Mouse (Mus musculus) embryonic facial prominence, embryonic 15.5 days (tissue): ENCODE measurements at regions not wholly inside any gene's neighbourhood (a gene's known extent, or its start where the extent isn't known, plus 50 kb on each side); places are given as distances from the start of the nearest gene placed in this dataset.
A peak's percentile ranks its signal among the peaks of the same experiment; 100 is the strongest.
"Not testable (repeated sequence)": the region's sequence is repeated elsewhere in the genome, so short reads cannot be mapped to it uniquely, and the experiment has no call there.

Experiments used
- ATAC-seq: fragments of 200-750 bp; cut with Nextera tagmentation; 2 replicates; pipeline ENCODE4 v1.8.0; 2017; ENCODE audit warnings: low read depth, moderate TSS enrichment; ENCODE audit not compliant: insufficient number of reproducible peaks, low FRiP score, low TSS enrichment
- H3K27ac ChIP-seq: fragments of 300-500 bp; sonication (generic); replicated peaks from 2 replicates; pipeline ENCODE4 v1.5.1; 2015; ENCODE audit warnings: mild to moderate bottlenecking, inconsistent platforms
- H3K27me3 ChIP-seq: fragments of 300-500 bp; sonication (generic); 2 replicates; pipeline ENCODE4 v1.6.1; 2015; ENCODE audit warnings: inconsistent platforms
- H3K36me3 ChIP-seq: fragments of 300-500 bp; sonication (generic); 2 replicates; pipeline ENCODE4 v1.6.1; 2015; ENCODE audit warnings: mild to moderate bottlenecking, inconsistent platforms
- H3K4me1 ChIP-seq: fragments of 300-500 bp; sonication (generic); 2 replicates; pipeline ENCODE4 v1.6.1; 2015; ENCODE audit warnings: inconsistent platforms
- H3K4me2 ChIP-seq: fragments of 300-500 bp; sonication (generic); replicated peaks from 2 replicates; pipeline ENCODE4 v1.6.1; 2015; ENCODE audit warnings: mild to moderate bottlenecking, inconsistent platforms
- H3K4me3 ChIP-seq: fragments of 300-500 bp; sonication (generic); replicated peaks from 2 replicates; pipeline ENCODE4 v1.5.1; 2015; ENCODE audit warnings: mild to moderate bottlenecking, inconsistent platforms
- H3K9ac ChIP-seq: fragments of 300-500 bp; sonication (generic); 2 replicates; pipeline ENCODE4 v1.6.1; 2015; ENCODE audit warnings: inconsistent platforms
- H3K9me3 ChIP-seq: fragments of 300-500 bp; sonication (generic); replicated peaks from 2 replicates; pipeline ENCODE4 v1.6.1; 2016; ENCODE audit warnings: inconsistent platforms
- WGBS: fragments of 180-500 bp; shearing (Covaris S2); methylation state at CpG from one replicate; pipeline ENCODE4 v1.1.7; 2015; 5-methylcytosine and 5-hydroxymethylcytosine counted together

DNA sequence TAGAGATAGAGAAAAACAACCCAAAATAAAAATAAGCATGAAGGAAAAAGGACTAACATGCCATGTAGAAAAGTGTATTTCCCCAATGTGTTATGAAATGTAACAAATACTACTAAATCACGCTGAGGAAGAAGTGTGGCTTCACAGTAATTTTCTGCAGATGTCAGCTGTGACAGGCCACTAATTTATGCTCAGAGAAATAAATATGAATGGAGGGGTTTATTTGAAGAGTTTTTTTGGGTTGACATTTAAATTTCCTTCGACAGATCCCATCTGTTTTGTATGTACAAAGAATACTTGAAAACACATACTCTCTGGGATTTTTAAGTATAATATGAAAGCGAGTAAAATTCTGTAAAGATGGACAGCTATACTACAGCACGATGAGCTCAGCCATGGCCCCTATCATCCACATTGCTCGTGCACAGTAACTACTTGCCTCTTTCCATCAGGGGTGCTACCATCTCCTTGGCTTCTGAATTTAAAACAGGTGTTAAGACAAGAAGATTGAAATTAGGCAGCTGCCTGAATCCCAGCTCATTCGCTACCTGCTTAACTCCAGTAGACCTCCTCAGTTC lies 605.1 kb downstream of the Gm4340 start:
- Histone ChIP-seq H3K4me3 (no peak overlapping the region), H3K9ac (no peak overlapping the region), H3K4me1 (no peaks in the 10 kb centered on the region), H3K9me3 (no peaks in the 10 kb centered on the region), H3K4me2 (no peak overlapping the region), H3K27me3 (no peaks in the 10 kb centered on the region), H3K36me3 (no peaks in the 10 kb centered on the region), H3K27ac (0 out of 2 replicates have a peak overlapping the region, but pooled peaks have one; percentile 22)
- ATAC-seq, result no peak
- WGBS, result 39% methylated on average over 6 of the region's 6 CpGs

DNA sequence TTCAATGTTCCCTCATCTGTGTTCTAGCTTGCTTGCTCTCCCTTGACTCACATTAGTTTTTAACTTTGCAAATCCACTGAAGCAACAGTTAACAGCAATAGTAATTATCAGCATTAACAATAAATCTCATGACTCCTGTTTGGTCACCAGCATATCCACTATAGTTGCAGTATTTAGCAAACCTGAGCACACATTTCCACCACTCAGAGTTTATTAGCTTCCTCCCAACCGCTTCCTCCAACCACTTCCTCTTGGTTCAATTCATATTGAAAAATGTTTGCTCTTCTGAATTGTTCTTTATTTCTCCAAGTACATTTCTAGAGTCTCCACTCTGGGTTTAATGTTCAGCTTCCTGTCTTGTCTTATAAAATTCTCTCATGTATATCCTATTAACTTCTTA lies 611.0 kb downstream of the Gm4340 start:
- 81% methylated on average over 1 of the region's 1 CpGs for WGBS
- Histone ChIP-seq H3K4me3 (no peak overlapping the region), H3K9me3 (no peaks in the 10 kb centered on the region)

DNA sequence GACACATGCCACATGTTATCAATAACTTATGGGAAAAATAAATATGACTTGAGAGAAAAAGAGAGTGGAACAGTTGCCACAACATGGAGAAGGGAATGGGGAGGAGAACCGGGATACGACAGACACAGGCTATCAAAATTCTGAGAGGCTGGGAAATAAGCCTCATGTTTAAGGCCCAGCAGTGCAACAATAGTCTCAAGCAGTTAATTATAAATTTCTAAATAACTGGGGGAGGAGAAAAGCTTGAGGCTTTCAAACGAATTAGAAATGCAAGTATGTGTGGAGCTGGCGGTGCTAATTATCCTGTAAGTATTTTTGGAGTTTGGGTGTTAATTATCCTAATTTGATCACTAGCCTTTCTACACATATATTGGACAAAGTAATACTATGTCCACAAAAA lies 624.4 kb downstream of the Gm4340 start:
- ATAC-seq, result no peak
- WGBS, result 72% methylated on average over 4 of the region's 4 CpGs
- Histone ChIP-seq H3K36me3 (no peaks in the 10 kb centered on the region), H3K27me3 (no peaks in the 10 kb centered on the region), H3K4me1 (no peaks in the 10 kb centered on the region), H3K4me3 (no peak overlapping the region), H3K9me3 (no peaks in the 10 kb centered on the region), H3K9ac (no peak overlapping the region), H3K4me2 (no peak overlapping the region), H3K27ac (no peak overlapping the region)

More for the DNA sequence above, 611.0 kb downstream of the Gm4340 start:
- Histone ChIP-seq H3K27me3 (no peaks in the 10 kb centered on the region), H3K9ac (no peak overlapping the region), H3K36me3 (no peaks in the 10 kb centered on the region), H3K27ac (no peak overlapping the region), H3K4me1 (no peaks in the 10 kb centered on the region), H3K4me2 (no peak overlapping the region)
- no peak for ATAC-seq

DNA sequence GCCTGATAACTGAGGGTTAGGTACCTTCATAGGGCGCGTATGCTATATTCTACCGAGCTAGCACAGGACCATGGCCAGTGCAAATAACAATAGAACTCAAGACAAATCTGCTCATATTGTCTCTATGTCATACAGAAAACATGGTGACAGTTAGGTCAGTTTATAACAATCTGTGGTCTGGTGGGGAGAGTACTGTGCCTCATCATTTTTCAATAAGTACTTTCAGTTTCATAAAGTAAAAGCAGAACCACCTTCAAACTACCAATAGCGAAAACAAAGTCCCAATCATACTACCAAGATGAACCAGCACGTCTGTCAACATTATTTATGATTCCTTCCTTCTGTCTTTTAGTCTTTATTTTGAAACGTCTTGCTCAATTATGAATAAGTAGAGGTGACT lies 658.0 kb downstream of the Gm4340 start:
- ATAC-seq, result no peak
- Histone ChIP-seq H3K4me3 (no peak overlapping the region), H3K9me3 (no peaks in the 10 kb centered on the region), H3K27ac (no peak overlapping the region), H3K4me1 (no peaks in the 10 kb centered on the region), H3K27me3 (no peaks in the 10 kb centered on the region), H3K9ac (no peak overlapping the region), H3K36me3 (no peaks in the 10 kb centered on the region), H3K4me2 (no peak overlapping the region)
- whole genome bisulfite sequencing, result 80% methylated on average over 6 of the region's 6 CpGs

- no peaks in the 10 kb centered on the region for H3K36me3 ChIP-seq
- 25% methylated on average over 3 of the region's 3 CpGs for WGBS
- no peak overlapping the region for H3K9ac ChIP-seq
- no peaks in the 10 kb centered on the region for H3K27me3 ChIP-seq
- no peaks in the 10 kb centered on the region for H3K4me1 ChIP-seq
- H3K4me2 ChIP-seq, result no peak overlapping the region
- no peak for ATAC-seq
- no peak overlapping the region for H3K4me3 ChIP-seq
- no peak overlapping the region for H3K27ac ChIP-seq
- H3K9me3 ChIP-seq, result no peaks in the 10 kb centered on the region
Observed at GRCm38 (mm10) chr10:104853111-104853510, 659.3 kb downstream of the Gm4340 start.

DNA sequence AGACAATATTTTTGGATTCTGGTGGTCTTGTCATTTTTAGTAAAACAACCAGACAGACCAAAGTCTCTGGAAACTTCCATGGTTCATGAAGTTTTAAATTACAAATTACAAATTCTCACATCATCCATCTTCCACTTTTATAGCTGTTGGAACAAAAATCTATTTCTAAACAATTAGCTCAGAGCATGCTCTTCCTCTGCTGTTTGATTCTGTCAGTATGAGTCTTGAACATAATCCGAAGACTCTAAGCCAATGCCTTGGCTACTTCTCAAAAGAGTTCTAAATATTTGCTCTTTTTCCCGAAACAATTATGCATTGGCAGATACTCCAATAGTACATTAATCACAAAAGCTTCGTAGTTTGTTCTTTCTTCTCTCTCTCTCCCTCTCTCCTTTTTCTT lies 684.4 kb downstream of the Gm4340 start:
- no peaks in the 10 kb centered on the region for H3K36me3 ChIP-seq
- 75% methylated on average over 3 of the region's 3 CpGs for WGBS
- no peak overlapping the region for H3K4me2 ChIP-seq
- H3K27ac ChIP-seq, result no peak overlapping the region
- no peaks in the 10 kb centered on the region for H3K9me3 ChIP-seq
- H3K27me3 ChIP-seq, result no peaks in the 10 kb centered on the region
- no peak for ATAC-seq
- H3K4me3 ChIP-seq, result no peak overlapping the region
- H3K4me1 ChIP-seq, result no peaks in the 10 kb centered on the region
- H3K9ac ChIP-seq, result no peak overlapping the region

GRCm38 (mm10) chr10:104914201-104914600 lies 660.0 kb downstream of the Tmtc2 start:
- Histone ChIP-seq H3K36me3 (no peaks in the 10 kb centered on the region), H3K4me3 (no peak overlapping the region), H3K9ac (no peak overlapping the region), H3K27me3 (no peaks in the 10 kb centered on the region), H3K27ac (no peak overlapping the region), H3K9me3 (no peaks in the 10 kb centered on the region), H3K4me1 (no peaks in the 10 kb centered on the region), H3K4me2 (no peak overlapping the region)
- 50% methylated on average over 1 of the region's 1 CpGs for WGBS
- ATAC-seq, result no peak

GRCm38 (mm10) chr10:104915521-104915920 lies 658.7 kb downstream of the Tmtc2 start:
- no peak overlapping the region for H3K4me2 ChIP-seq
- no peak for ATAC-seq
- no peaks in the 10 kb centered on the region for H3K4me1 ChIP-seq
- H3K27me3 ChIP-seq, result no peaks in the 10 kb centered on the region
- no peaks in the 10 kb centered on the region for H3K9me3 ChIP-seq
- H3K36me3 ChIP-seq, result no peaks in the 10 kb centered on the region
- WGBS, result 83% methylated on average over 1 of the region's 1 CpGs
- no peak overlapping the region for H3K27ac ChIP-seq
- H3K4me3 ChIP-seq, result no peak overlapping the region
- H3K9ac ChIP-seq, result no peak overlapping the region

- Histone ChIP-seq H3K9ac (no peak overlapping the region), H3K4me1 (no peaks in the 10 kb centered on the region), H3K4me2 (no peak overlapping the region), H3K27me3 (no peaks in the 10 kb centered on the region), H3K36me3 (no peaks in the 10 kb centered on the region), H3K4me3 (no peak overlapping the region), H3K9me3 (no peaks in the 10 kb centered on the region), H3K27ac (no peak overlapping the region)
- ATAC-seq, result no peak
- 38% methylated on average over 1 of the region's 1 CpGs for WGBS
Observed at GRCm38 (mm10) chr10:104936660-104937059, 637.6 kb downstream of the Tmtc2 start.

DNA sequence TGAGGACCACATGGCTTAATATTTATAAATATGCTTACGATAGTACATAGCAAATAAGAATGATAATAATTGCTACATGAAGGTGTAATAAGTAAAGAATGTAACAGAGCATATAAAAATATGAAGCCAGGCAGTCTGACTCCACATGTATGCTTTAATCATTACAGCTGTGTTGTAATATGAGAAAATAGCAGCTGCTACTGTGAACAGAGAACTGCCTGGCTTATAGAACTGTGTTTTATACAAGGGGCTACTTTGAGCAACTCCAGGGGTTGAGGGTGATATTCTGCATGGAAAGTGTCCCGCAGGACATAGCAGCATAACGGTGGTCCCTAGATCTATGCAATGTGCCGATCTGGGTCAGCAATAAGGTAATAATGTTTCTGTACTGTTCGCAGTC lies 627.9 kb downstream of the Tmtc2 start:
- 71% methylated on average over 5 of the region's 5 CpGs for WGBS
- Histone ChIP-seq H3K27ac (no peak overlapping the region), H3K9me3 (no peaks in the 10 kb centered on the region), H3K27me3 (no peaks in the 10 kb centered on the region), H3K4me3 (no peak overlapping the region), H3K4me2 (no peak overlapping the region), H3K9ac (no peak overlapping the region), H3K4me1 (no peaks in the 10 kb centered on the region), H3K36me3 (no peaks in the 10 kb centered on the region)
- ATAC-seq, result no peak; the same call in 1 of the 2 replicates

DNA sequence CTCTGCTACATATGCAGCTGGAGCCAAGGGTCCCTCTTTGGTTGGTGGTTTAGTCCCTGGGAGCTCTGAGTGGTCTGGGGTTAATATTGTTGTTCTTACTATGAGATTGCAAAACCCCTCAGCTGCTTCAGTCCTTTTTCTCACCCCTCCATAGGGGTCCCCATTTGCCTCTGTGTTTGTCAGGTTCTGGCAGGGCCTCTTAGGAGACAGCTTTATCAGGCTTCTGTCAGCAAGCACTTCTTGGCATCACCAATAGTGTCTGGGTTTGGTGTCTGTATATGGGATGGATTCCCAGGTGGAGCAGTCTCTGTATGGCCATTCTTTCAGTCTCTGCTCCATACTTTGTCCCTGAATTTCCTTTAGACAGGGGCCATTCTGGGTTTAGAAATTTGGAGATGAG lies 625.4 kb downstream of the Tmtc2 start:
- not testable (repeated sequence) for H3K9ac ChIP-seq, H3K4me3 ChIP-seq, H3K27ac ChIP-seq, ATAC-seq, H3K4me2 ChIP-seq, H3K4me1 ChIP-seq, H3K27me3 ChIP-seq, H3K9me3 ChIP-seq, H3K36me3 ChIP-seq

- WGBS, result 37% methylated on average over 6 of the region's 6 CpGs
Observed at GRCm38 (mm10) chr10:104968381-104968908, 605.8 kb downstream of the Tmtc2 start.

More at GRCm38 (mm10) chr10:104968381-104968908, 605.8 kb downstream of the Tmtc2 start:
- Histone ChIP-seq H3K4me3 (no peak overlapping the region), H3K9ac (no peak overlapping the region), H3K9me3 (no peaks in the 10 kb centered on the region), H3K27me3 (no peaks in the 10 kb centered on the region), H3K27ac (no peak overlapping the region), H3K36me3 (no peaks in the 10 kb centered on the region), H3K4me1 (no peaks in the 10 kb centered on the region), H3K4me2 (no peak overlapping the region)
- ATAC-seq, result no peak
